Mouse (Mus musculus): ENCODE measurements around the gene Sdhb.

DNA sequence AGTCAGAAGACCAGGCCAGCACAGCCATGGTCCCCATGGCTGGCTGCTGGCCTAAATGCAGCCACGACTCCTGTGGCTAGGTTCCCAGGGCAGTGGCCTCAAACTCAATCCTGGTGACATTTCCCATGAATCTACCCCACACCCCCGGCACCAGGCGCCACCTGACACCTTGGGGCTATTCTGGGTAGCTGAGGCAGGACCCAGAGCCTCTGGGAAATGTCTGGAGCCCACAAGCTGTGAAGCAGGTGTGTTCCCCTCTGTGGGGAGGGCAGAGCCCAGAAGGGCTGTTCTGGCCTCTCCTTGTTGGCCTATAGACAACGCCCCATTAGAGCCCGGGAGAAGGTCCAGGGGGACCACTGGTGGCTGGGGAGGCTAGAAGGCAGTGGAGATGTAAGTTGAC is 38.5 kb upstream of the Sdhb start:
- TF ChIP-seq CTCF (IDR thresholded peaks at IDR 0.05) (no peak), EP300 (IDR thresholded peaks at IDR 0.05; ENCODE audit: insufficient read depth, low read depth, low read length) (no peak), POLR2A (IDR thresholded peaks at IDR 0.05; ENCODE audit: insufficient read depth, low read depth, low read length) (no peak)

All from heart, adult 2 months (tissue).